20 mouse cellular contexts compared by ENCODE assay signal in genomic region chr1:58720988-58721387, GRCm38 (mm10). TPM values are rescaled to one million over a fixed set of nuclear protein-coding genes. Genes with fewer than 3 reads are reported as not detected.
DNase-seq lines count a peak whose midpoint lies in the region; ATAC-seq and TF ChIP-seq lines count a peak whose summit lies in the region.
"Had no signal": no experiment of that assay in that cellular context is flagged by ENCODE, and none has a peak within 500 bp of the region (broad histone marks: within the 10 kb centered on the region; RNA-seq: fewer than 3 reads in every experiment).

No protein-coding gene starts in this region.

- no peak overlapping the region; the same call in 1 of the 2 replicates for H3K4me2 ChIP-seq in heart, postnatal 0 days (ENCODE audit: low read depth, low read length)
- H3K4me2 ChIP-seq: embryonic facial prominence, embryonic 15.5 days; forebrain, embryonic 12.5 days; hindbrain, embryonic 14.5 days; liver, embryonic 15.5 days; stomach, embryonic 15.5 days had no signal

- no peak for TF ChIP-seq EP300 in heart, postnatal 0 days (IDR thresholded peaks at IDR 0.05; ENCODE audit: low read depth)

- no peak overlapping the region for H3K9ac ChIP-seq in heart, postnatal 0 days (replicated peaks; ENCODE audit: low read depth, low read length)
- H3K9ac ChIP-seq: embryonic facial prominence, embryonic 15.5 days; forebrain, embryonic 12.5 days; hindbrain, embryonic 14.5 days; liver, embryonic 15.5 days; stomach, embryonic 15.5 days had no signal

- TF ChIP-seq CTCF in heart, postnatal 0 days (IDR thresholded peaks at IDR 0.05; ENCODE audit: low read depth), result no peak
- TF ChIP-seq CTCF in thymus, adult 2 months (IDR thresholded peaks at IDR 0.05; ENCODE audit: borderline replicate concordance, control insufficient read depth, extremely low read depth, insufficient read depth, low read length, poor library complexity), result no peak

- no peaks in the 10 kb centered on the region for H3K9me3 ChIP-seq in heart, postnatal 0 days (replicated peaks; ENCODE audit: control insufficient read depth, low read length)
- H3K9me3 ChIP-seq in limb, embryonic 10.5 days (replicated peaks), result no peaks in the 10 kb centered on the region
- H3K9me3 ChIP-seq in embryonic facial prominence, embryonic 10.5 days, result no peaks in the 10 kb centered on the region
- H3K9me3 ChIP-seq: embryonic facial prominence, embryonic 15.5 days; forebrain, embryonic 12.5 days; liver, embryonic 15.5 days; stomach, embryonic 15.5 days had no signal

- peak overlapping the region; percentile 38; the same call in 1 of the 2 replicates for H3K27ac ChIP-seq in heart, postnatal 0 days (ENCODE audit: low read depth)
- H3K27ac ChIP-seq in thymus, adult 2 months (ENCODE audit: control insufficient read depth, insufficient read depth, low read length), result peak overlapping the region; percentile 87
- no peak overlapping the region for H3K27ac ChIP-seq in limb, embryonic 10.5 days
- H3K27ac ChIP-seq in embryonic facial prominence, embryonic 10.5 days (replicated peaks), result no peak overlapping the region
- H3K27ac ChIP-seq: embryonic facial prominence, embryonic 15.5 days; forebrain, embryonic 12.5 days; hindbrain, embryonic 14.5 days; stomach, embryonic 15.5 days had no signal

- WGBS in heart, postnatal 0 days, result 67% methylated on average over 4 of the region's 4 CpGs
- WGBS in thymus, adult 2 months, result 5% methylated on average over 4 of the region's 4 CpGs
- WGBS in limb, embryonic 10.5 days, result 78% methylated on average over 4 of the region's 4 CpGs
- WGBS in embryonic facial prominence, embryonic 10.5 days, result 85% methylated on average over 4 of the region's 4 CpGs

- peaks cover 15% of the 10 kb centered on the region for H3K36me3 ChIP-seq in heart, postnatal 0 days (replicated peaks; ENCODE audit: control insufficient read depth, insufficient read depth, low read length)
- H3K36me3 ChIP-seq in thymus, adult 2 months (ENCODE audit: control insufficient read depth, insufficient read depth, low read length), result peaks cover 21% of the 10 kb centered on the region
- H3K36me3 ChIP-seq in limb, embryonic 10.5 days, result peaks cover 50% of the 10 kb centered on the region
- peaks cover 46% of the 10 kb centered on the region for H3K36me3 ChIP-seq in embryonic facial prominence, embryonic 10.5 days (replicated peaks)

- no peak for DNase-seq in heart, postnatal 0 days (ENCODE audit: low spot score)
- no peak for DNase-seq in heart, adult 9 months (ENCODE audit: low spot score in 2 of 2)
- DNase-seq in CD4-positive, CD25-positive, alpha-beta regulatory T cell, adult 2 months (ENCODE audit: low read depth, low spot score), result peak; percentile 77
- peak; percentile 82 for DNase-seq in induced T-regulatory cell, adult 2 months (ENCODE audit: low read depth)
- peak; percentile 77 for DNase-seq in thymus, adult 2 months
- DNase-seq in limb, embryonic 10.5 days (ENCODE audit: low spot score), result no peak
- no peak for DNase-seq in embryonic facial prominence, embryonic 10.5 days (ENCODE audit: low spot score)
- DNase-seq in B cell, adult 2 months, result no peak
- DNase-seq: adrenal gland, postnatal 36 days; heart, postnatal 14 days; kidney, adult 18-20 months; layer of hippocampus, postnatal 36 days; right cerebral cortex, postnatal 4 days had no signal

- no peaks in the 10 kb centered on the region for H3K27me3 ChIP-seq in heart, postnatal 0 days (ENCODE audit: control insufficient read depth, insufficient read depth, low read length)
- H3K27me3 ChIP-seq in thymus, adult 2 months (ENCODE audit: control insufficient read depth, insufficient read depth, low read length), result no peaks in the 10 kb centered on the region
- H3K27me3 ChIP-seq in limb, embryonic 10.5 days (ENCODE audit: low read depth, poor library complexity, severe bottlenecking), result no peaks in the 10 kb centered on the region
- H3K27me3 ChIP-seq in embryonic facial prominence, embryonic 10.5 days (replicated peaks; ENCODE audit: low read depth, poor library complexity, severe bottlenecking), result no peaks in the 10 kb centered on the region
- H3K27me3 ChIP-seq: embryonic facial prominence, embryonic 15.5 days; forebrain, embryonic 12.5 days; liver, embryonic 15.5 days; stomach, embryonic 15.5 days had no signal

- ATAC-seq in heart, postnatal 0 days (ENCODE audit: insufficient read depth, low read depth), result no peak

- TF ChIP-seq POLR2A in thymus, adult 2 months (IDR thresholded peaks at IDR 0.05; ENCODE audit: control insufficient read depth, extremely low read depth, insufficient read depth, low read length, poor library complexity), result no peak

- no peak overlapping the region for H3K4me3 ChIP-seq in heart, postnatal 0 days (ENCODE audit: low read depth, low read length)
- no peak overlapping the region for H3K4me3 ChIP-seq in thymus, adult 2 months (ENCODE audit: control insufficient read depth, insufficient read depth, low read length)
- no peak overlapping the region for H3K4me3 ChIP-seq in limb, embryonic 10.5 days
- H3K4me3 ChIP-seq in embryonic facial prominence, embryonic 10.5 days, result no peak overlapping the region
- H3K4me3 ChIP-seq: embryonic facial prominence, embryonic 15.5 days; forebrain, embryonic 12.5 days; liver, embryonic 15.5 days; stomach, embryonic 15.5 days had no signal

- H3K4me1 ChIP-seq in heart, postnatal 0 days (ENCODE audit: control insufficient read depth, insufficient read depth), result peaks cover 30% of the 10 kb centered on the region
- peaks cover 42% of the 10 kb centered on the region for H3K4me1 ChIP-seq in thymus, adult 2 months (replicated peaks; ENCODE audit: control insufficient read depth, insufficient read depth, low read length)
- H3K4me1 ChIP-seq in limb, embryonic 10.5 days, result peaks cover 19% of the 10 kb centered on the region
- H3K4me1 ChIP-seq in embryonic facial prominence, embryonic 10.5 days, result peaks cover 16% of the 10 kb centered on the region
- H3K4me1 ChIP-seq: stomach, embryonic 15.5 days had no signal

RNA-seq across cellular contexts. Expression of gene Cflar, which starts 9.7 kb away (rescaled TPM):
- total RNA-seq in heart, postnatal 0 days (2014; rRNA removed; ENCODE audit: low replicate concordance), result 44.4 and 102 TPM in 2 replicates
- 49.8 and 53.6 TPM in 2 replicates for polyA plus RNA-seq in heart, postnatal 0 days (2015; fragmentation: Nextera tagmentation; extraction: Ambion mirVana)
- 78.4 and 83.9 TPM in 2 replicates for polyA plus RNA-seq in thymus, adult 2 months (2012; rRNA removed)
- 23.2 and 26.2 TPM in 2 replicates for polyA plus RNA-seq in limb, embryonic 10.5 days (2016; fragmentation: Nextera tagmentation; extraction: Ambion mirVana)
- 27.3 and 29.7 TPM in 2 replicates for polyA plus RNA-seq in embryonic facial prominence, embryonic 10.5 days (2016; fragmentation: Nextera tagmentation; extraction: Ambion mirVana)

RNA-seq across cellular contexts. Expression of gene Als2cr12, which starts 25.2 kb away (rescaled TPM):
- total RNA-seq in heart, postnatal 0 days (2014; rRNA removed; ENCODE audit: low replicate concordance), result not detected in 2 replicates
- not detected in 2 replicates for polyA plus RNA-seq in heart, postnatal 0 days (2015; fragmentation: Nextera tagmentation; extraction: Ambion mirVana)
- 0.16 and 0.37 TPM in 2 replicates for polyA plus RNA-seq in thymus, adult 2 months (2012; rRNA removed)
- polyA plus RNA-seq in limb, embryonic 10.5 days (2016; fragmentation: Nextera tagmentation; extraction: Ambion mirVana), result not detected in 2 replicates
- polyA plus RNA-seq in embryonic facial prominence, embryonic 10.5 days (2016; fragmentation: Nextera tagmentation; extraction: Ambion mirVana), result not detected in 2 replicates
- total RNA-seq: granulocyte monocyte progenitor cell, adult 5-6 weeks; heart, postnatal 14 days; layer of hippocampus, postnatal 36 days; left cerebral cortex, postnatal 36 days had no signal
- polyA plus RNA-seq: forebrain, embryonic 12.5 days; hindbrain, embryonic 14.5 days; liver, embryonic 15.5 days had no signal

Comparison
In these comparisons a context has a peak if more than half of its experiments do, and no peak if none do; other contexts are left out.
1. DNase-seq: peak in CD4-positive, CD25-positive, alpha-beta regulatory T cell, adult 2 months (single experiment), induced T-regulatory cell, adult 2 months (single experiment) and thymus, adult 2 months (single experiment); none in heart, postnatal 0 days (single experiment), heart, adult 9 months (0 of 2), limb, embryonic 10.5 days (single experiment), embryonic facial prominence, embryonic 10.5 days (single experiment) and B cell, adult 2 months (0 of 2).
2. H3K27ac ChIP-seq: peak in heart, postnatal 0 days (single experiment) and thymus, adult 2 months (single experiment); none in limb, embryonic 10.5 days (single experiment) and embryonic facial prominence, embryonic 10.5 days (single experiment).